In genomic region chr1:92571022-92571421, GRCm38 (mm10) we compare ENCODE assay signal across 25 mouse cellular contexts. TPM values are rescaled to one million over a fixed set of nuclear protein-coding genes. Genes with fewer than 3 reads are reported as not detected.
"Had no signal": no experiment of that assay in that cellular context is flagged by ENCODE, and none has a peak within 500 bp of the region (broad histone marks: within the 10 kb centered on the region; RNA-seq: fewer than 3 reads in every experiment).

Olfr1413 (plus strand) TSS chr1:92571322.

- H3K27ac ChIP-seq: neural tube, embryonic 12.5 days; neural tube, embryonic 13.5 days; neural tube, embryonic 15.5 days; stomach, embryonic 15.5 days; stomach, postnatal 0 days had no signal

- H3K27me3 ChIP-seq: neural tube, embryonic 12.5 days; neural tube, embryonic 13.5 days; neural tube, embryonic 15.5 days; stomach, embryonic 15.5 days had no signal

- DNase-seq: retina, postnatal 1 day; right cerebral cortex, adult 18-20 months; right cerebral cortex, postnatal 14 days; right cerebral cortex, postnatal 25 days; right cerebral cortex, postnatal 4 days; spleen, adult 18-20 months; thymus, adult 18-20 months; thymus, adult 2 months; thymus, postnatal 14 days; thymus, postnatal 25 days; thymus, postnatal 36 days; thymus, postnatal 4 days had no signal

- H3K4me1 ChIP-seq: neural tube, embryonic 12.5 days; neural tube, embryonic 13.5 days; neural tube, embryonic 15.5 days; stomach, embryonic 15.5 days had no signal

- H3K36me3 ChIP-seq: neural tube, embryonic 12.5 days; neural tube, embryonic 13.5 days; neural tube, embryonic 15.5 days; stomach, embryonic 15.5 days had no signal

- H3K4me3 ChIP-seq: neural tube, embryonic 12.5 days; neural tube, embryonic 13.5 days; neural tube, embryonic 15.5 days; stomach, embryonic 15.5 days had no signal

RNA-seq across cellular contexts. Expression of gene Olfr1413, which starts in this region (rescaled TPM):
- polyA plus RNA-seq: neural tube, embryonic 11.5 days; neural tube, embryonic 12.5 days; neural tube, embryonic 13.5 days; neural tube, embryonic 14.5 days; neural tube, embryonic 15.5 days; small intestine, adult 2 months; spleen, adult 2 months; stomach, embryonic 14.5 days; stomach, embryonic 15.5 days; stomach, embryonic 16.5 days; stomach, postnatal 0 days; thymus, adult 2 months; thymus, postnatal 0 days; urinary bladder, adult 2 months had no signal
